Mouse (Mus musculus): ENCODE measurements at regions not wholly inside any gene's neighbourhood (a gene's known extent, or its start where the extent isn't known, plus 50 kb on each side); places are given as distances from the start of the nearest gene placed in this dataset.

- DNase-seq (ENCODE audit: low read depth, low spot score): no peak
- no peak for TF ChIP-seq CTCF (IDR thresholded peaks at IDR 0.05)
- CTCF ChIA-PET: interaction anchor here (2.3 kb wide), 1 partner anchor 14 kb away, joined by 10 read pairs; no protein-coding TSS in a partner anchor
- ATAC-seq: no peak
- POLR2A ChIA-PET: interaction anchor here (0.7 kb wide), 1 partner anchor 22 kb away, joined by 6 read pairs; no protein-coding TSS in a partner anchor
- in situ Hi-C loops (cut with MboI; ENCODE audit: low pct_unique_long_range_greater_than_20kb): no loop called here
- H3K27me3 ChIP-seq: no peaks in the 10 kb centered on the region
Measured at GRCm38 (mm10) chr5:148631566-148631965, 79.0 kb upstream of the Ubl3 start.

GRCm38 (mm10) chr5:148626014-148626413 is 73.4 kb upstream of the Ubl3 start:
- ATAC-seq (no peak), DNase-seq (ENCODE audit: low read depth, low spot score) (no peak)
- TF ChIP-seq CTCF (IDR thresholded peaks at IDR 0.05): no peak
- CTCF ChIA-PET: interaction anchor here (1.1 to 1.5 kb wide), 2 partner anchors 18 to 135 kb away, joined by 3 read pairs; no protein-coding TSS in a partner anchor
- POLR2A ChIA-PET: interaction anchor here (0.6 kb wide), 1 partner anchor 19 kb away, joined by 4 read pairs; no protein-coding TSS in a partner anchor
- H3K27me3 ChIP-seq: no peaks in the 10 kb centered on the region
- in situ Hi-C loops (cut with MboI; ENCODE audit: low pct_unique_long_range_greater_than_20kb): loop anchor here (10.0 kb wide), 1 partner anchor 291 kb away; no protein-coding TSS in a partner anchor

GRCm38 (mm10) chr5:148624649-148625405 is 72.2 kb upstream of the Ubl3 start:
- ChIA-PET POLR2A (no interaction called here), CTCF (interaction anchor here (0.6 kb wide), 1 partner anchor 18 kb away, joined by 3 read pairs; no protein-coding TSS in a partner anchor)
- no peaks in the 10 kb centered on the region for H3K27me3 ChIP-seq
- no peak for TF ChIP-seq CTCF (IDR thresholded peaks at IDR 0.05)
- in situ Hi-C loops (cut with MboI; ENCODE audit: low pct_unique_long_range_greater_than_20kb): loop anchor here (10.0 kb wide), 1 partner anchor 290 kb away; no protein-coding TSS in a partner anchor
- no peak for DNase-seq (ENCODE audit: low read depth, low spot score)
- no peak for ATAC-seq

GRCm38 (mm10) chr5:148620895-148621786 is 68.6 kb upstream of the Ubl3 start:
- no peak for TF ChIP-seq CTCF (IDR thresholded peaks at IDR 0.05)
- CTCF ChIA-PET: no interaction called here
- no peak for ATAC-seq

GRCm38 (mm10) chr5:148619917-148620316 is 67.3 kb upstream of the Ubl3 start:
- H3K27me3 ChIP-seq: no peaks in the 10 kb centered on the region
- DNase-seq (ENCODE audit: low read depth, low spot score) (no peak), ATAC-seq (no peak)
- TF ChIP-seq CTCF (IDR thresholded peaks at IDR 0.05): no peak
- ChIA-PET CTCF (interaction anchor here (0.7 kb wide), 1 partner anchor 171 kb away, joined by 3 read pairs; no protein-coding TSS in a partner anchor), POLR2A (no interaction called here)
- in situ Hi-C loops (cut with MboI; ENCODE audit: low pct_unique_long_range_greater_than_20kb): loop anchor here (10.0 kb wide), 1 partner anchor 285 kb away; no protein-coding TSS in a partner anchor

More at GRCm38 (mm10) chr5:148620895-148621786, 68.6 kb upstream of the Ubl3 start:
- POLR2A ChIA-PET: no interaction called here
- DNase-seq (ENCODE audit: low read depth, low spot score): no peak
- no peaks in the 10 kb centered on the region for H3K27me3 ChIP-seq
- in situ Hi-C loops (cut with MboI; ENCODE audit: low pct_unique_long_range_greater_than_20kb): loop anchor here (10.0 kb wide), 1 partner anchor 286 kb away; no protein-coding TSS in a partner anchor

- H3K27me3 ChIP-seq: no peaks in the 10 kb centered on the region
- ATAC-seq (no peak), DNase-seq (ENCODE audit: low read depth, low spot score) (no peak)
- ChIA-PET POLR2A (no interaction called here), CTCF (interaction anchor here (1.6 kb wide), 1 partner anchor 23 kb away, joined by 6 read pairs; no protein-coding TSS in a partner anchor)
- no peak for TF ChIP-seq CTCF (IDR thresholded peaks at IDR 0.05)
- in situ Hi-C loops (cut with MboI; ENCODE audit: low pct_unique_long_range_greater_than_20kb): no loop called here
Measured at GRCm38 (mm10) chr5:148616426-148616825, 63.8 kb upstream of the Ubl3 start.

GRCm38 (mm10) chr5:148615706-148616366 is 63.2 kb upstream of the Ubl3 start:
- DNase-seq (ENCODE audit: low read depth, low spot score): no peak
- in situ Hi-C loops (cut with MboI; ENCODE audit: low pct_unique_long_range_greater_than_20kb): no loop called here
- no peak for ATAC-seq
- POLR2A ChIA-PET: no interaction called here
- TF ChIP-seq CTCF (IDR thresholded peaks at IDR 0.05): no peak
- CTCF ChIA-PET: interaction anchor here (1.6 kb wide), 1 partner anchor 23 kb away, joined by 6 read pairs; no protein-coding TSS in a partner anchor
- H3K27me3 ChIP-seq: no peaks in the 10 kb centered on the region

GRCm38 (mm10) chr5:148615117-148615516 is 62.5 kb upstream of the Ubl3 start:
- H3K27me3 ChIP-seq: no peaks in the 10 kb centered on the region
- in situ Hi-C loops (cut with MboI; ENCODE audit: low pct_unique_long_range_greater_than_20kb): no loop called here
- ChIA-PET CTCF (interaction anchor here (1.6 kb wide), 1 partner anchor 22 kb away, joined by 6 read pairs; no protein-coding TSS in a partner anchor), POLR2A (no interaction called here)
- TF ChIP-seq CTCF (IDR thresholded peaks at IDR 0.05): no peak
- DNase-seq (ENCODE audit: low read depth, low spot score): no peak
- no peak for ATAC-seq

GRCm38 (mm10) chr5:148611323-148611722 is 58.7 kb upstream of the Ubl3 start:
- H3K27me3 ChIP-seq: no peaks in the 10 kb centered on the region
- DNase-seq (ENCODE audit: low read depth, low spot score) (no peak), ATAC-seq (no peak)
- CTCF ChIA-PET: interaction anchor here (2.4 kb wide), 1 partner anchor 18 kb away, joined by 6 read pairs; no protein-coding TSS in a partner anchor
- no peak for TF ChIP-seq CTCF (IDR thresholded peaks at IDR 0.05)
- in situ Hi-C loops (cut with MboI; ENCODE audit: low pct_unique_long_range_greater_than_20kb): no loop called here
- POLR2A ChIA-PET: no interaction called here

GRCm38 (mm10) chr5:148609506-148609880 is 56.9 kb upstream of the Ubl3 start:
- no peak for TF ChIP-seq CTCF (IDR thresholded peaks at IDR 0.05)
- no peak for ATAC-seq
- H3K27me3 ChIP-seq: no peaks in the 10 kb centered on the region
- DNase-seq (ENCODE audit: low read depth, low spot score): no peak
- in situ Hi-C loops (cut with MboI; ENCODE audit: low pct_unique_long_range_greater_than_20kb): no loop called here
- CTCF ChIA-PET: interaction anchor here (1.3 kb wide), 1 partner anchor 39 kb away, joined by 4 read pairs; no protein-coding TSS in a partner anchor
- POLR2A ChIA-PET: interaction anchor here (0.6 kb wide), 1 partner anchor 22 kb away, joined by 6 read pairs; no protein-coding TSS in a partner anchor

All from Patski (cell line).